8 mouse cellular contexts compared by ENCODE assay signal in genomic region chr6:39347880-39348814, GRCm38 (mm10). TPM values are rescaled to one million over a fixed set of nuclear protein-coding genes. Genes with fewer than 3 reads are reported as not detected.
A peak's percentile ranks its signal among the peaks of the same experiment; 100 is the strongest.
DNase-seq lines count a peak whose midpoint lies in the region; ATAC-seq lines count a peak whose summit lies in the region.

No protein-coding gene starts in this region.

- no peaks in the 10 kb centered on the region for H3K9me3 ChIP-seq in hindbrain, embryonic 14.5 days (ENCODE audit: control insufficient read depth, low read length)

- DNase-seq in kidney, postnatal 36 days = peak; percentile 12 to 13
- no peak for DNase-seq in kidney, postnatal 10 days
- DNase-seq in hindbrain, embryonic 14.5 days (ENCODE audit: low spot score) = no peak
- peak; percentile 52 for DNase-seq in retina, postnatal 1 day
- no peak for DNase-seq in cerebellum, adult 18-20 months
- no peak for DNase-seq in urinary bladder, adult 18-20 months (ENCODE audit: low spot score in 2 of 2)
- DNase-seq in frontal cortex, adult 2 months (ENCODE audit: extremely low spot score in 1 of 2, low spot score in 1 of 2) = no peak

- H3K9ac ChIP-seq in hindbrain, embryonic 14.5 days = no peak overlapping the region

- H3K36me3 ChIP-seq in hindbrain, embryonic 14.5 days (replicated peaks; ENCODE audit: control insufficient read depth, insufficient read depth) = peaks cover 71% of the 10 kb centered on the region

- 0 out of 2 replicates have a peak overlapping the region, but pooled peaks have one; percentile 8 for H3K27ac ChIP-seq in brown adipose tissue, adult 24 weeks (replicated peaks; ENCODE audit: low read depth, low read length)
- peak overlapping the region; percentile 64 for H3K27ac ChIP-seq in hindbrain, embryonic 14.5 days

- H3K27me3 ChIP-seq in hindbrain, embryonic 14.5 days (ENCODE audit: control insufficient read depth, insufficient read depth, low read length) = no peaks in the 10 kb centered on the region

- H3K4me2 ChIP-seq in hindbrain, embryonic 14.5 days (replicated peaks) = no peak overlapping the region

- 14% methylated on average over 4 of the region's 4 CpGs for WGBS in hindbrain, embryonic 14.5 days

- no peak for ATAC-seq in hindbrain, embryonic 14.5 days (ENCODE audit: low FRiP score)

- H3K4me3 ChIP-seq in brown adipose tissue, adult 24 weeks (ENCODE audit: insufficient read depth, low read depth, low read length) = no peak overlapping the region
- no peak overlapping the region for H3K4me3 ChIP-seq in hindbrain, embryonic 14.5 days (replicated peaks; ENCODE audit: low read length)

- H3K4me1 ChIP-seq in brown adipose tissue, adult 24 weeks (ENCODE audit: control insufficient read depth, insufficient read depth, insufficient read length, low read length) = no peaks in the 10 kb centered on the region; the same call in 1 of the 2 replicates
- peaks cover 16% of the 10 kb centered on the region for H3K4me1 ChIP-seq in hindbrain, embryonic 14.5 days (replicated peaks; ENCODE audit: control insufficient read depth, insufficient read depth, low read length)

RNA-seq across cellular contexts. Expression of gene Slc37a3, which starts 29.3 kb away (rescaled TPM):
- 7.4 and 11.0 TPM in 2 replicates for polyA plus RNA-seq in brown adipose tissue, adult 24 weeks (2012; ENCODE audit: insufficient read depth, insufficient read length, missing spikeins)
- polyA plus RNA-seq in hindbrain, embryonic 14.5 days (2014; fragmentation: Nextera tagmentation; extraction: Ambion mirVana) = 62.4 and 63.8 TPM in 2 replicates
- polyA plus RNA-seq in frontal cortex, adult 2 months (2012; rRNA removed) = 30.6 and 34.8 TPM in 2 replicates

RNA-seq across cellular contexts. Expression of gene Rab19, which starts 32.8 kb away (rescaled TPM):
- not detected in 2 replicates for polyA plus RNA-seq in brown adipose tissue, adult 24 weeks (2012; ENCODE audit: insufficient read depth, insufficient read length, missing spikeins)
- 0.17 and 0.40 TPM in 2 replicates for polyA plus RNA-seq in hindbrain, embryonic 14.5 days (2014; fragmentation: Nextera tagmentation; extraction: Ambion mirVana)
- 0.22 and 0.27 TPM in 2 replicates for polyA plus RNA-seq in frontal cortex, adult 2 months (2012; rRNA removed)

Comparison
In these comparisons a context has a peak if more than half of its experiments do, and no peak if none do; other contexts are left out.
1. DNase-seq: peak in kidney, postnatal 36 days (2 of 2) and retina, postnatal 1 day (single experiment); none in kidney, postnatal 10 days (single experiment), hindbrain, embryonic 14.5 days (single experiment), cerebellum, adult 18-20 months (0 of 2), urinary bladder, adult 18-20 months (0 of 2) and frontal cortex, adult 2 months (0 of 2).